Mouse (Mus musculus): Measurements from ENCODE around the gene Hoxa11. TPM values are rescaled to one million over a fixed set of nuclear protein-coding genes. Genes with fewer than 3 reads are reported as not detected.
A peak's percentile ranks its signal among the peaks of the same experiment; 100 is the strongest.

The Hoxa11 gene
- polyA plus RNA-seq, 1 experiment from 2014 or later: not detected

GRCm38 (mm10) chr6:52214271-52214670 is 31.3 kb downstream of the Hoxa11 start:
- no peak overlapping the region for H3K27ac ChIP-seq (replicated peaks; ENCODE audit: low read depth, low read length)
- H3K9me3 ChIP-seq (replicated peaks; ENCODE audit: control insufficient read depth, low read length): no peaks in the 10 kb centered on the region
- DNase-seq (ENCODE audit: low spot score) (no peak), ATAC-seq (replicated peaks; ENCODE audit: insufficient number of reproducible peaks, low FRiP score, low TSS enrichment, low read depth) (no peak)
- peaks cover 96% of the 10 kb centered on the region for H3K27me3 ChIP-seq (ENCODE audit: control insufficient read depth, insufficient read depth, low read length)
- no peak overlapping the region for H3K9ac ChIP-seq (replicated peaks; ENCODE audit: low read length)
- no peaks in the 10 kb centered on the region; the same call in 1 of the 2 replicates for H3K4me1 ChIP-seq (ENCODE audit: control insufficient read depth, insufficient read depth, low read length)
- no peak overlapping the region for H3K4me2 ChIP-seq (ENCODE audit: low read depth, low read length)
- no peaks in the 10 kb centered on the region for H3K36me3 ChIP-seq (replicated peaks; ENCODE audit: control insufficient read depth, insufficient read depth, low read depth, low read length)
- 14% methylated on average over 5 of the region's 5 CpGs for WGBS
- no peak overlapping the region for H3K4me3 ChIP-seq (ENCODE audit: low read depth, low read length)

GRCm38 (mm10) chr6:52213119-52213986 is 32.3 kb downstream of the Hoxa11 start, which contains the start of the genes Hoxa3 and Gm28308:
Gene Hoxa3, minus strand, starts transcription at chr6:52213336.
Gene Gm28308, minus strand, starts transcription at chr6:52213339.
- ATAC-seq (replicated peaks; ENCODE audit: insufficient number of reproducible peaks, low FRiP score, low TSS enrichment, low read depth): no peak
- Histone ChIP-seq H3K4me2 (ENCODE audit: low read depth, low read length) (no peak within 1 kb of the TSS), H3K9ac (replicated peaks; ENCODE audit: low read length) (no peak within 1 kb of the TSS), H3K27ac (replicated peaks; ENCODE audit: low read depth, low read length) (no peak within 1 kb of the TSS), H3K27me3 (ENCODE audit: control insufficient read depth, insufficient read depth, low read length) (peaks cover 95% of the 10 kb centered on the region), H3K9me3 (replicated peaks; ENCODE audit: control insufficient read depth, low read length) (no peaks in the 10 kb centered on the region), H3K4me1 (ENCODE audit: control insufficient read depth, insufficient read depth, low read length) (no peaks in the 10 kb centered on the region; the same call in 1 of the 2 replicates), H3K36me3 (replicated peaks; ENCODE audit: control insufficient read depth, insufficient read depth, low read depth, low read length) (no peaks in the 10 kb centered on the region), H3K4me3 (ENCODE audit: low read depth, low read length) (no peak within 1 kb of the TSS)
- 2% methylated on average over 38 of the region's 38 CpGs for WGBS
- DNase-seq (ENCODE audit: low spot score): no peak

GRCm38 (mm10) chr6:52212556-52213118 is 33.0 kb downstream of the Hoxa11 start:
- H3K9me3 ChIP-seq (replicated peaks; ENCODE audit: control insufficient read depth, low read length): no peaks in the 10 kb centered on the region
- no peak overlapping the region for H3K9ac ChIP-seq (replicated peaks; ENCODE audit: low read length)
- no peaks in the 10 kb centered on the region; the same call in 1 of the 2 replicates for H3K4me1 ChIP-seq (ENCODE audit: control insufficient read depth, insufficient read depth, low read length)
- ATAC-seq (replicated peaks; ENCODE audit: insufficient number of reproducible peaks, low FRiP score, low TSS enrichment, low read depth) (no peak), DNase-seq (ENCODE audit: low spot score) (no peak)
- under 1% methylated on average over 22 of the region's 22 CpGs for WGBS
- no peak overlapping the region for H3K4me2 ChIP-seq (ENCODE audit: low read depth, low read length)
- no peaks in the 10 kb centered on the region for H3K36me3 ChIP-seq (replicated peaks; ENCODE audit: control insufficient read depth, insufficient read depth, low read depth, low read length)
- peaks cover 95% of the 10 kb centered on the region for H3K27me3 ChIP-seq (ENCODE audit: control insufficient read depth, insufficient read depth, low read length)
- H3K4me3 ChIP-seq (ENCODE audit: low read depth, low read length): no peak overlapping the region
- no peak overlapping the region for H3K27ac ChIP-seq (replicated peaks; ENCODE audit: low read depth, low read length)

- DNase-seq (ENCODE audit: low spot score): no peak
- H3K9ac ChIP-seq (replicated peaks; ENCODE audit: low read length): no peak overlapping the region
- H3K4me2 ChIP-seq (ENCODE audit: low read depth, low read length): no peak overlapping the region
- WGBS: 2% methylated on average over 13 of the region's 13 CpGs
- peaks cover 95% of the 10 kb centered on the region for H3K27me3 ChIP-seq (ENCODE audit: control insufficient read depth, insufficient read depth, low read length)
- H3K27ac ChIP-seq (replicated peaks; ENCODE audit: low read depth, low read length): no peak overlapping the region
- H3K9me3 ChIP-seq (replicated peaks; ENCODE audit: control insufficient read depth, low read length): no peaks in the 10 kb centered on the region
- H3K36me3 ChIP-seq (replicated peaks; ENCODE audit: control insufficient read depth, insufficient read depth, low read depth, low read length): no peaks in the 10 kb centered on the region
- no peak overlapping the region for H3K4me3 ChIP-seq (ENCODE audit: low read depth, low read length)
- no peak for ATAC-seq (replicated peaks; ENCODE audit: insufficient number of reproducible peaks, low FRiP score, low TSS enrichment, low read depth)
- no peaks in the 10 kb centered on the region; the same call in 1 of the 2 replicates for H3K4me1 ChIP-seq (ENCODE audit: control insufficient read depth, insufficient read depth, low read length)
These were observed 33.6 kb downstream of the Hoxa11 start for GRCm38 (mm10) chr6:52211961-52212360.

GRCm38 (mm10) chr6:52211170-52211935 is 34.3 kb downstream of the Hoxa11 start:
- Histone ChIP-seq H3K4me3 (ENCODE audit: low read depth, low read length) (no peak overlapping the region), H3K9ac (replicated peaks; ENCODE audit: low read length) (no peak overlapping the region), H3K36me3 (replicated peaks; ENCODE audit: control insufficient read depth, insufficient read depth, low read depth, low read length) (no peaks in the 10 kb centered on the region), H3K9me3 (replicated peaks; ENCODE audit: control insufficient read depth, low read length) (no peaks in the 10 kb centered on the region), H3K27me3 (ENCODE audit: control insufficient read depth, insufficient read depth, low read length) (peaks cover 96% of the 10 kb centered on the region), H3K4me2 (ENCODE audit: low read depth, low read length) (no peak overlapping the region), H3K27ac (replicated peaks; ENCODE audit: low read depth, low read length) (no peak overlapping the region), H3K4me1 (ENCODE audit: control insufficient read depth, insufficient read depth, low read length) (no peaks in the 10 kb centered on the region)
- DNase-seq (ENCODE audit: low spot score) (peak; percentile 84), ATAC-seq (replicated peaks; ENCODE audit: insufficient number of reproducible peaks, low FRiP score, low TSS enrichment, low read depth) (no peak)
- under 1% methylated on average over 34 of the region's 37 CpGs for WGBS

- no peak for DNase-seq (ENCODE audit: low spot score)
- H3K9ac ChIP-seq (replicated peaks; ENCODE audit: low read length): no peak overlapping the region
- WGBS: 5% methylated on average over 12 of the region's 12 CpGs
- no peaks in the 10 kb centered on the region for H3K36me3 ChIP-seq (replicated peaks; ENCODE audit: control insufficient read depth, insufficient read depth, low read depth, low read length)
- H3K27me3 ChIP-seq (ENCODE audit: control insufficient read depth, insufficient read depth, low read length): peaks cover 96% of the 10 kb centered on the region
- no peak overlapping the region for H3K27ac ChIP-seq (replicated peaks; ENCODE audit: low read depth, low read length)
- ATAC-seq (replicated peaks; ENCODE audit: insufficient number of reproducible peaks, low FRiP score, low TSS enrichment, low read depth): no peak
- no peak overlapping the region for H3K4me3 ChIP-seq (ENCODE audit: low read depth, low read length)
- H3K9me3 ChIP-seq (replicated peaks; ENCODE audit: control insufficient read depth, low read length): no peaks in the 10 kb centered on the region
- H3K4me2 ChIP-seq (ENCODE audit: low read depth, low read length): no peak overlapping the region
- no peaks in the 10 kb centered on the region for H3K4me1 ChIP-seq (ENCODE audit: control insufficient read depth, insufficient read depth, low read length)
These were observed 35.9 kb downstream of the Hoxa11 start for GRCm38 (mm10) chr6:52209685-52210046.

- H3K27ac ChIP-seq (replicated peaks; ENCODE audit: low read depth, low read length): no peak overlapping the region
- ATAC-seq (replicated peaks; ENCODE audit: insufficient number of reproducible peaks, low FRiP score, low TSS enrichment, low read depth): no peak
- 3% methylated on average over 18 of the region's 18 CpGs for WGBS
- H3K4me3 ChIP-seq (ENCODE audit: low read depth, low read length): no peak overlapping the region
- H3K9ac ChIP-seq (replicated peaks; ENCODE audit: low read length): no peak overlapping the region
- no peaks in the 10 kb centered on the region for H3K9me3 ChIP-seq (replicated peaks; ENCODE audit: control insufficient read depth, low read length)
- no peak for DNase-seq (ENCODE audit: low spot score)
- H3K4me1 ChIP-seq (ENCODE audit: control insufficient read depth, insufficient read depth, low read length): no peaks in the 10 kb centered on the region; the same call in 1 of the 2 replicates
- H3K27me3 ChIP-seq (ENCODE audit: control insufficient read depth, insufficient read depth, low read length): peaks cover 96% of the 10 kb centered on the region
- H3K4me2 ChIP-seq (ENCODE audit: low read depth, low read length): no peak overlapping the region
- H3K36me3 ChIP-seq (replicated peaks; ENCODE audit: control insufficient read depth, insufficient read depth, low read depth, low read length): no peaks in the 10 kb centered on the region
These were observed 36.5 kb downstream of the Hoxa11 start for GRCm38 (mm10) chr6:52208868-52209684.
